Mouse (Mus musculus) hindbrain, embryonic 11.5 days (tissue): ENCODE measurements around the gene Nf1. TPM values are rescaled to one million over a fixed set of nuclear protein-coding genes. Genes with fewer than 3 reads are reported as not detected.

ENCODE experiments used
- ATAC-seq: fragments of 200-750 bp; cut with Nextera tagmentation; 2 replicates; pipeline ENCODE4 v1.8.0; 2017; ENCODE audit warnings: mild to moderate bottlenecking, moderate TSS enrichment, moderate library complexity; ENCODE audit not compliant: low FRiP score
- DNase-seq: peaks from one replicate; pipeline ENCODE4 v3.0.0-alpha.2; 2015; ENCODE audit warnings: low spot score
- H3K27ac ChIP-seq: fragments of 300-500 bp; sonication (generic); 2 replicates; pipeline ENCODE4 v1.5.1; 2014; ENCODE audit warnings: mild to moderate bottlenecking, low read depth, low read length
- H3K27me3 ChIP-seq: fragments of 300-500 bp; sonication (generic); 2 replicates; pipeline ENCODE4 v1.6.1; 2014; ENCODE audit warnings: mild to moderate bottlenecking, low read length, moderate library complexity, mixed read lengths; ENCODE audit not compliant: control insufficient read depth, insufficient read depth
- H3K36me3 ChIP-seq: fragments of 300-500 bp; sonication (generic); 2 replicates; pipeline ENCODE4 v1.6.1; 2014; ENCODE audit warnings: mild to moderate bottlenecking, low read length, moderate library complexity, mixed read lengths; ENCODE audit not compliant: control insufficient read depth, insufficient read depth
- H3K4me1 ChIP-seq: fragments of 300-500 bp; sonication (generic); replicated peaks from 2 replicates; pipeline ENCODE4 v1.6.1; 2014; ENCODE audit warnings: low read length, mixed read lengths; ENCODE audit not compliant: control insufficient read depth, insufficient read depth
- H3K4me2 ChIP-seq: fragments of 300-500 bp; sonication (generic); replicated peaks from 2 replicates; pipeline ENCODE4 v1.6.1; 2014; ENCODE audit warnings: mild to moderate bottlenecking, low read depth, low read length
- H3K4me3 ChIP-seq: fragments of 300-500 bp; sonication (generic); 2 replicates; pipeline ENCODE4 v1.5.1; 2014; ENCODE audit warnings: low read depth, low read length
- H3K9ac ChIP-seq: fragments of 300-500 bp; sonication (generic); 2 replicates; pipeline ENCODE4 v1.6.1; 2014; ENCODE audit warnings: low read depth, low read length
- H3K9me3 ChIP-seq: fragments of 300-500 bp; sonication (generic); 2 replicates; pipeline ENCODE4 v1.6.1; 2016; ENCODE audit warnings: low read length; ENCODE audit not compliant: control insufficient read depth
- WGBS: fragments of 180-500 bp; shearing (Covaris S2); extraction: QIAGEN DNeasy Blood & Tissue Kit; methylation state at CpG from one replicate; pipeline ENCODE4 v1.1.7; 2014; 5-methylcytosine and 5-hydroxymethylcytosine counted together
- polyA plus RNA-seq: library from polyadenylated mRNA; unstranded; fragments of >200 nt; fragmentation: Nextera tagmentation; extraction: Ambion mirVana; gene quantifications from 2 replicates; pipeline ENCODE4 v1.2.1, GENCODE M21; 2014

Nf1 gene
- polyA plus RNA-seq, 1 experiment from 2014 or later = 14.9 TPM

DNA sequence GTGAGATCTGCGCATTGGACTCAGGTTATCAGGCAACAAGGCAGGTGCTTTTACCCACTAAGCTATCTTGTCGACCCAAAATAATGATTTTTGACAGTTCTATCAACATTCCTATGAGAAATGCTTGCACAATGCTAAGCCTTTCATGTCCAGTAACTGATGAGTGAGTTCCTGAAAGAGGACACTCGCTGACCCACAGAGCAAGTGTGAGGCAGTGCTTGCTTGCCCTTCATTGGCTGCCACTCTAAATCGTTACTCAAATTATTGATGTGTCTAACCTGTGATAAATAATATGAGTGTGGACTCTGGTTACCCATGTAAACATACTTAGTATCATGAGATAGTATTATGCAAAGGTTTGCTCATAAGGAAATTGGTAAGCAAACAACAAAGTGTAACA lies 221.0 kb downstream of the Nf1 start:
- H3K36me3 ChIP-seq = peaks cover 7% of the 10 kb centered on the region; the same call in 1 of the 2 replicates
- 94% methylated on average over 4 of the region's 4 CpGs for WGBS

DNA sequence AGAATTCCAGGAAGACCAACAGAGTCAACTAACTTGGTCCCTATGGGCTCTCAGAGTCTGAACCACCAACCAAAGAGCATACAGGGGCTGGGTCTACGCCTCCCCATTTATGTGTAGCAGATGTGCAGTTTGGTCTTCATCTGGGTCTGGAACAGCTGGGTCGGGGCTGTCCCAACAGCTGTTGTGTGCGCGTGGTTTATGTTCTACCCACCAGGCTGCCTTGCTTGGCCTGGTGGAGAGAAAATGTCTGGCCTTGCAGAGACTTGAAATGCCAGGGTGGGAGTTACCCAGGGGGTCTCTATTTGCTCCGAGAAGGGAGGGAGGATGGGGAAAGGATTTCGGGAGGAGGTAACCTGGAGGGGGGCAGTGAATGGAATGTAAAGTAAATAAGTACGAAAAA lies 224.0 kb downstream of the Nf1 start:
- H3K27me3 ChIP-seq = no peaks in the 10 kb centered on the region
- H3K36me3 ChIP-seq = peaks cover 17% of the 10 kb centered on the region
- 98% methylated on average over 7 of the region's 7 CpGs for WGBS
- H3K9ac ChIP-seq = no peak overlapping the region
- no peak for ATAC-seq
- no peak overlapping the region for H3K4me3 ChIP-seq
- H3K4me1 ChIP-seq = no peaks in the 10 kb centered on the region
- H3K4me2 ChIP-seq = no peak overlapping the region
- H3K9me3 ChIP-seq = no peaks in the 10 kb centered on the region
- H3K27ac ChIP-seq = no peak overlapping the region
- DNase-seq = no peak

More for the DNA sequence above, 221.0 kb downstream of the Nf1 start:
- Histone ChIP-seq H3K27me3 (no peaks in the 10 kb centered on the region), H3K9ac (no peak overlapping the region), H3K4me3 (no peak overlapping the region), H3K9me3 (no peaks in the 10 kb centered on the region), H3K27ac (no peak overlapping the region), H3K4me2 (no peak overlapping the region), H3K4me1 (no peaks in the 10 kb centered on the region)
- DNase-seq = no peak
- ATAC-seq = no peak

DNA sequence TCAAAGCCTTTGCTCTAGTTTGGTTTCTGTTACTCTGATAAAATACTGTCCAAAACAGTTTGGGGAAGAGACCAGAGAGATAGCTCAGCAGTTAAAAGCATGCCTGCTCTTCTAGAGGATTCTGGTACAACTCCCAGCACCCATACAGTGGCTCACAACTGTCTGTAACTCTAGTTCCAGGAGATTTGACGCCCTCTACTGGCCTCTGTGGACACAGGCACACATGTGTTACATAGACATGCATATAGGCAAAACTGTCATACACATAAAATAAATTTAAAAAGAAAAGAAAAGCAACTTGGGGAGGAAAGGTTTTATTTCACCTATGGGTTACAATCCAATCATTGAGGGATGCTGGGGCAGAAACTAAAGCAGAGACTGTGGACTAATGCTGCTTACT lies 227.5 kb downstream of the Nf1 start:
- WGBS = 63% methylated on average over 1 of the region's 1 CpGs
- ATAC-seq (no peak), DNase-seq (no peak)
- Histone ChIP-seq H3K4me2 (no peak overlapping the region), H3K27ac (no peak overlapping the region), H3K4me3 (no peak overlapping the region), H3K27me3 (no peaks in the 10 kb centered on the region), H3K9me3 (no peaks in the 10 kb centered on the region), H3K9ac (no peak overlapping the region), H3K36me3 (peaks cover 19% of the 10 kb centered on the region), H3K4me1 (no peaks in the 10 kb centered on the region)

DNA sequence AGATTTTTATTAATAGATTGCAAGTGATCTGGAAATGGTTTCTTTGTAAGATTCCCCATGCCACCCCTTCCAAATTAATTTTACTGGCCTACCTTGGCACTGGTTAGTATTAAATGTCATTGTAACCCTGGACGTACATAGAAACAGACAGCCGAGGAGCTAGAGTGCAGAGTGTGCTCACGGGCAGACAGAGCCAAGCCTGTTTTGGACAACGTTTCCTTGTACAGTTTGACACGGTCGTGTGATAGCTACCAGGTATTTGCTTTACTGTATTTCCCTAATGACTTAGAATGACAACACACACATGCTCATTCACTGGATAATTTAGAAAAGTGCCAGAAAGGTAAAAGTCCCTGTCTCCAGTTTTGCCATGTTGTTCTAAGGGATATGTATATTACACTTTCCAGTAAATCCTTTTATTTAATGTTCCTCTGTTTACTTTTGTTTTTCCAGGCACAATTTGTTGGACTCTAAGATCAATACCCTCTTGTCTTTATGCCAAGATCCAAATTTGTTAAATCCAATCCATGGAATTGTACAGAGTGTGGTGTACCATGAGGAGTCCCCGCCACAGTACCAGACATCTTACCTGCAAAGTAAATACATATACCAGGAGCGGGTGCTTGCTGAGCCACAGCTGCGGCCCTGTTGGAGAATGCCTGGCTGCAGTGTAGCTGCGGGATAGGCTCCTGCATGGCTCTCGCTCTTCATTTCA lies 228.9 kb downstream of the Nf1 start:
- 93% methylated on average over 11 of the region's 11 CpGs for WGBS
- H3K27ac ChIP-seq = no peak overlapping the region
- H3K4me1 ChIP-seq = no peaks in the 10 kb centered on the region
- no peak overlapping the region for H3K4me3 ChIP-seq
- ATAC-seq (no peak), DNase-seq (no peak)
- no peaks in the 10 kb centered on the region for H3K27me3 ChIP-seq
- no peaks in the 10 kb centered on the region for H3K9me3 ChIP-seq
- H3K4me2 ChIP-seq = no peak overlapping the region
- peaks cover 19% of the 10 kb centered on the region for H3K36me3 ChIP-seq
- H3K9ac ChIP-seq = no peak overlapping the region

DNA sequence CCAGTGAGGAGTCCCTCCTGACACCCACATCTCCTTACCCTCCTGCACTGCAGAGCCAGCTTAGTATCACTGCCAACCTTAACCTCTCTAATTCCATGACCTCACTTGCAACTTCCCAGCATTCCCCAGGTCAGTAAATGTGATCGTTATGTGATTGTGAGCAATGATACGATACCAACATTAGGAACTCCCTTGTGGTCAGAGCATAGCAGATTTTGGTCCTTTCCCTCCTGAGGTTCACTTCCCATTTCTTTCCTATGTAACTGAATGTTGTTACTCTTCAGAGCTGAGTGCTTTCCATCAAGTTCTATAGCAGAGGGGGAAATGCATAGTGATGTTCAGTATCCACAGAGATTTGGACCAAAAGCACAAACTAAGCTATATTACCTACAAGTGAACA lies 230.8 kb downstream of the Nf1 start:
- no peaks in the 10 kb centered on the region for H3K9me3 ChIP-seq
- WGBS = 87% methylated on average over 2 of the region's 2 CpGs
- no peak overlapping the region for H3K27ac ChIP-seq
- H3K36me3 ChIP-seq = peaks cover 15% of the 10 kb centered on the region
- no peaks in the 10 kb centered on the region for H3K4me1 ChIP-seq
- no peak for DNase-seq
- ATAC-seq = no peak
- no peaks in the 10 kb centered on the region for H3K27me3 ChIP-seq
- no peak overlapping the region for H3K4me2 ChIP-seq
- no peak overlapping the region for H3K9ac ChIP-seq
- no peak overlapping the region for H3K4me3 ChIP-seq

DNA sequence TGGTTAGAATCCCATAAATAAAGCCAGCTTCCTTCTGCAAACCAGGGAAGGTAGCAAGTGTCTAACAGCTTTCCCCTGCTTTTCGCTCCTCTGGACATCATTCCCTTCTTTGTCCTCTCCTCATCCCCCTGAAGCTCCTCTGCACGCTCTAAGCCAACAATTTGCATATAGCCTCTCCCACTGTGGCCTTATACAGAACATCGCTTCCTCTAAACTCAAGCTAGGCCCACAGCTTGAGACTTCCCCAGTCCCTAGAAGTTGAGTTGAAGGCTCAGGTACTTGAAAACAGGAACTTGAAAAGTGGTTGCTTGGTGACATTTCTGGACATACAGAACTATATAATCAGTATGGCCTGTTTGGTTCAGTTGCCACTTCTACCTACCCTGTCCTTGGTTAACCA lies 234.3 kb downstream of the Nf1 start:
- Histone ChIP-seq H3K4me3 (no peak overlapping the region), H3K4me2 (no peak overlapping the region), H3K27me3 (no peaks in the 10 kb centered on the region), H3K9ac (no peak overlapping the region), H3K4me1 (no peaks in the 10 kb centered on the region), H3K36me3 (0 out of 2 replicates have a peak, but pooled peaks cover 2% of the 10 kb centered on the region), H3K27ac (no peak overlapping the region), H3K9me3 (no peaks in the 10 kb centered on the region)
- 76% methylated on average over 3 of the region's 3 CpGs for WGBS
- no peak for ATAC-seq
- no peak for DNase-seq

DNA sequence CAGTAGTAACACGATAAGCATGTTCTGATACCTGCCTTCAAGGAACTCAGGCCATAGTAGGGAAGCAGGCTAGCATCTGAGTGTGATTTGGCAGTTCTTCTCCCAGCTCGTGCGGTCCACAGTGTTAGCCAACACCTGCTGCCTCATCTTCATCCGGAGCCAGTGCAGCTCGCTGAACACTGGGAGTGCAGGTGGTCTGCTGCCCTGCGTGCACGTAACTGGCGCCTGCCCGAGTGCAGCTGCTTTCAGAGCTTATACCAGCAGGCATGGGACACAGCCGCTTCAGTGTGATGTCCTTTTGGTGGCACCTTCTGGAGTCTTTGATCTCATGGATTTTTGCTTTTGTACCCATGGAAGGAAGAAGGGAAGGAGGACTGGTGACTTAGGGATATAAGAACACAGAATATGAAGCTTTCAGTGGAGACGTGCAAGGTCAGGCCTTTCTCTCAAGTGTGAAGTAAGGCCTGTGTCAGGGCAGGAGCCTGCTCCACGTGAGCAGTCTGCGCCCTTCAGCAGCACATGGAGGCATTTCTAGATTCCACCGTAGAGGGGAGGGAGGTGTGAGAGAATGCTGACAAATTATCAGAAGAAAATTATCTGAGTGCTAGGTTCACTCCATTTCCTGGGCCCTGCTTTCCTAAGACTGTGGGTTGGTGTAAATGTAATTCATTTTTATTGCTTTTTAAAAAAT lies 236.0 kb downstream of the Nf1 start:
- Histone ChIP-seq H3K9ac (no peak overlapping the region), H3K4me3 (no peak overlapping the region), H3K36me3 (0 out of 2 replicates have a peak, but pooled peaks cover 1% of the 10 kb centered on the region), H3K9me3 (no peaks in the 10 kb centered on the region), H3K4me1 (no peaks in the 10 kb centered on the region), H3K4me2 (no peak overlapping the region), H3K27ac (no peak overlapping the region), H3K27me3 (no peaks in the 10 kb centered on the region)
- 95% methylated on average over 14 of the region's 14 CpGs for WGBS
- DNase-seq = no peak
- ATAC-seq = no peak

DNA sequence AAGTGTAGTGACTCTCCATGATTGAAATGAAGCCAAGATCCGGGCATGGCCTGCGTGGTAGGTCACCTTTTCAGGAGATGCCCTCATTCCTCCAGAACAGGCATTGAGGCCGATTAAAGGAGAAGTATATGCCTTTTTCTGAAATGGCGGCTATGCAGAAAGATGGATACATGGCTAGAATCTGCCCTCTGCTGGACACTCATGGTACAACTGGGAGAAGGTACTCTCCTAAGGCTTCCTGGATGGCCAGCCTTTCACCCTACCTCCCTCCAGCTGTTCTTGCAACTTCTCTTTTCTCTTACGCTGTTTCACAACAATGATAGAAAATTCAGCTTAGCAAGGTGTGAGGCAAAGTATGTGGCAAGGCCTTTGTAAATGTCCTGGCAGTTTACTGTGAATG lies 238.2 kb downstream of the Nf1 start:
- Histone ChIP-seq H3K27me3 (no peaks in the 10 kb centered on the region), H3K9ac (no peak overlapping the region), H3K4me3 (no peak overlapping the region), H3K27ac (no peak overlapping the region), H3K4me1 (no peaks in the 10 kb centered on the region), H3K36me3 (no peaks in the 10 kb centered on the region), H3K9me3 (no peaks in the 10 kb centered on the region), H3K4me2 (no peak overlapping the region)
- peak; percentile 84 for DNase-seq
- no peak for ATAC-seq
- 56% methylated on average over 5 of the region's 5 CpGs for WGBS

DNA sequence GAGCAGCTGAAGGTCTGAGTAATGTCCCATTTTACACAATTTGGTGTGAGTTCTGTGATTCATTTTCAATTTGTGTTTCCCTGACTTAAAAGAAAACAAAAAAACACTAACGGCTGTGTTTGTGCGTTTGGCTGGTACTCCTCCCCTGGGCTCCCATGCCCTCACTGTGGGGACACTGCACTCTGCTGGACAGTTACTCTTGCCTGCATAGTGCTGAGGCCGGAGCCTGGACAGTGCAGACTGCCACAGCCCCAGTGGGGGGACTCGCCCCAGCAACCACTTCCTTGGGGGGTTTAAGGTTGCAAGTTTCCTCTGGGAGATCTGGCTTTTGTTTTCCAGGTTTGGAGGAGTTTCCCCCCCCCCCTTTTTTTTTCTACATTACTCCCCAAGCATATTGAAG lies 241.2 kb downstream of the Nf1 start:
- no peak for DNase-seq
- Histone ChIP-seq H3K9ac (no peak overlapping the region), H3K27ac (no peak overlapping the region), H3K4me2 (no peak overlapping the region), H3K4me3 (no peak overlapping the region), H3K9me3 (no peaks in the 10 kb centered on the region), H3K36me3 (no peaks in the 10 kb centered on the region), H3K27me3 (no peaks in the 10 kb centered on the region), H3K4me1 (no peaks in the 10 kb centered on the region)
- ATAC-seq = no peak
- WGBS = 50% methylated on average over 4 of the region's 4 CpGs
